Mouse (Mus musculus) liver, embryonic 14.5 days (tissue): ENCODE data around the gene Scd1. TPM values are rescaled to one million over a fixed set of nuclear protein-coding genes. Genes with fewer than 3 reads are reported as not detected.
A peak's percentile ranks its signal among the peaks of the same experiment; 100 is the strongest.

Source experiments
- ATAC-seq: fragments of 200-750 bp; cut with Nextera tagmentation; 2 replicates; pipeline ENCODE4 v1.8.0; 2017; ENCODE audit warnings: moderate number of reproducible peaks, mild to moderate bottlenecking, moderate library complexity; ENCODE audit not compliant: insufficient read depth
- DNase-seq, 3 experiments: peaks; one replicate each; pipeline ENCODE4 v3.0.0-alpha.2; 2012 to 2013; ENCODE audit warnings: low read depth in 3 of 3, low spot score in 3 of 3
- H3K27ac ChIP-seq: fragments of 300-500 bp; sonication (generic); 2 replicates; pipeline ENCODE4 v1.5.1; 2014; ENCODE audit warnings: moderate library complexity, mild to moderate bottlenecking, control low read depth, inconsistent platforms
- H3K27me3 ChIP-seq: fragments of 300-500 bp; sonication (generic); 2 replicates; pipeline ENCODE4 v1.6.1; 2014; ENCODE audit warnings: mild to moderate bottlenecking, low read length, moderate library complexity; ENCODE audit not compliant: control insufficient read depth, insufficient read depth
- H3K36me3 ChIP-seq: fragments of 300-500 bp; sonication (generic); replicated peaks from 2 replicates; pipeline ENCODE4 v1.6.1; 2014; ENCODE audit warnings: low read depth; ENCODE audit not compliant: control insufficient read depth, insufficient read depth
- H3K4me1 ChIP-seq, 2 experiments: fragments of 200-500 bp in 1 of 2; fragments of 300-500 bp in 1 of 2; sonication (generic) in 1 of 2; replicated peaks; 2 replicates each; pipeline ENCODE4 v1.6.1; 2012 to 2014; ENCODE audit warnings: antibody characterized with exemption in 1 of 2, inconsistent platforms in 1 of 2, low read length in 1 of 2; ENCODE audit not compliant: control insufficient read depth in 2 of 2, insufficient read depth in 2 of 2
- H3K4me2 ChIP-seq: fragments of 300-500 bp; sonication (generic); 2 replicates; pipeline ENCODE4 v1.6.1; 2014; ENCODE audit warnings: low read depth, mild to moderate bottlenecking, control low read depth, moderate library complexity
- H3K4me3 ChIP-seq, 2 experiments: fragments of 200-500 bp in 1 of 2; fragments of 300-500 bp in 1 of 2; sonication (generic) in 1 of 2; 2 replicates each; pipeline ENCODE4 v1.5.1; 2012 to 2014; ENCODE audit warnings: low read depth in 2 of 2, low read length in 2 of 2, mild to moderate bottlenecking in 2 of 2, control low read depth in 1 of 2, inconsistent platforms in 1 of 2, moderate library complexity in 1 of 2; ENCODE audit not compliant: insufficient read depth in 1 of 2
- H3K9ac ChIP-seq: fragments of 300-500 bp; sonication (generic); replicated peaks from 2 replicates; pipeline ENCODE4 v1.6.1; 2014; ENCODE audit warnings: mild to moderate bottlenecking, control low read depth, moderate library complexity
- H3K9me3 ChIP-seq: fragments of 300-500 bp; sonication (generic); 2 replicates; pipeline ENCODE4 v1.6.1; 2016; ENCODE audit warnings: low read length, mixed read lengths; ENCODE audit not compliant: control insufficient read depth
- CTCF ChIP-seq: IDR thresholded peaks from 2 replicates; pipeline ENCODE4 v1.5.1; 2016; ENCODE audit warnings: antibody characterized with exemption, low read depth, control low read depth
- EP300 ChIP-seq: IDR thresholded peaks from 2 replicates; pipeline ENCODE4 v1.6.1; 2016; ENCODE audit warnings: antibody characterized with exemption, low read depth
- WGBS: fragments of 180-500 bp; shearing (Covaris S2); extraction: QIAGEN DNeasy Blood & Tissue Kit; methylation state at CpG from one replicate; pipeline ENCODE4 v1.1.7; 2014; ENCODE audit not compliant: insufficient replicate concordance; 5-methylcytosine and 5-hydroxymethylcytosine counted together
- polyA plus RNA-seq, 2 experiments: library from polyadenylated mRNA; depleted of rRNA in 1 of 2; stranded (reverse) in 1 of 2; unstranded in 1 of 2; fragments of >200 nt; fragmentation: Nextera tagmentation in 1 of 2; extraction: Ambion mirVana in 1 of 2; gene quantifications; 2 replicates each; pipeline versions ENCODE4 v1.2.1 to v1.2.3; 2012 to 2014

Scd1 gene
- polyA plus RNA-seq (2012; rRNA removed), result 22.5 and 25.1 TPM in 2 replicates
- 11.1 and 11.9 TPM in 2 replicates for polyA plus RNA-seq (2014; fragmentation: Nextera tagmentation; extraction: Ambion mirVana)

GRCm38 (mm10) chr19:44407341-44408222 lies at the start of gene Scd1:
TSS of gene Scd1 (minus strand) at chr19:44407879.
- Histone ChIP-seq H3K4me3 (peak within 1 kb of the TSS; percentile 53 to 58), H3K9me3 (no peaks in the 10 kb centered on the region), H3K4me1 (peaks cover 5 to 8% of the 10 kb centered on the region in 2 experiments; a peak in 2 of 4 replicates), H3K36me3 (no peaks in the 10 kb centered on the region), H3K9ac (peak within 1 kb of the TSS; percentile 65), H3K27ac (no peak within 1 kb of the TSS; the same call in 1 of the 2 replicates), H3K27me3 (no peaks in the 10 kb centered on the region), H3K4me2 (peak within 1 kb of the TSS; percentile 99)
- ATAC-seq (peak; percentile 88), DNase-seq (peak; percentile 62 to 68 (median 64))
- TF ChIP-seq CTCF (no peak), EP300 (no peak)
- under 1% methylated on average over 35 of the region's 35 CpGs for WGBS

GRCm38 (mm10) chr19:44455356-44455755 lies 47.7 kb upstream of the Scd1 start:
- WGBS, result 75% methylated on average over 8 of the region's 8 CpGs
- TF ChIP-seq CTCF (no peak), EP300 (no peak)
- ATAC-seq (no peak), DNase-seq (no peak)
- Histone ChIP-seq H3K36me3 (no peaks in the 10 kb centered on the region), H3K4me3 (no peak overlapping the region), H3K4me1 (peaks cover 0 to 4% of the 10 kb centered on the region in 2 experiments; a peak in 1 of 4 replicates), H3K4me2 (no peak overlapping the region), H3K27ac (no peak overlapping the region), H3K9ac (no peak overlapping the region), H3K9me3 (no peaks in the 10 kb centered on the region), H3K27me3 (no peaks in the 10 kb centered on the region)

- WGBS, result 78% methylated on average over 6 of the region's 6 CpGs
- H3K4me1 ChIP-seq, result peaks cover 0 to 4% of the 10 kb centered on the region in 2 experiments; a peak in 1 of 4 replicates
- no peak for DNase-seq
- H3K4me3 ChIP-seq, result no peak overlapping the region
- no peak overlapping the region for H3K27ac ChIP-seq
- ATAC-seq, result no peak
- no peaks in the 10 kb centered on the region for H3K27me3 ChIP-seq
- no peak overlapping the region for H3K4me2 ChIP-seq
- TF ChIP-seq EP300, result no peak
- TF ChIP-seq CTCF, result no peak
- H3K9me3 ChIP-seq, result no peaks in the 10 kb centered on the region
- H3K9ac ChIP-seq, result no peak overlapping the region
- H3K36me3 ChIP-seq, result no peaks in the 10 kb centered on the region
Measured at GRCm38 (mm10) chr19:44454862-44455261, 47.2 kb upstream of the Scd1 start.

- no peak for ATAC-seq
- no peak overlapping the region for H3K27ac ChIP-seq
- no peaks in the 10 kb centered on the region for H3K36me3 ChIP-seq
- H3K4me1 ChIP-seq, result no peaks in the 10 kb centered on the region
- no peaks in the 10 kb centered on the region for H3K9me3 ChIP-seq
- TF ChIP-seq CTCF (no peak), EP300 (no peak)
- H3K27me3 ChIP-seq, result no peaks in the 10 kb centered on the region
- DNase-seq, result no peak
- 55% methylated on average over 4 of the region's 4 CpGs for WGBS
- H3K4me3 ChIP-seq, result no peak overlapping the region
- no peak overlapping the region for H3K4me2 ChIP-seq
- no peak overlapping the region for H3K9ac ChIP-seq
Measured at GRCm38 (mm10) chr19:44447927-44448326, 40.2 kb upstream of the Scd1 start.

GRCm38 (mm10) chr19:44445755-44446154 lies 38.1 kb upstream of the Scd1 start:
- H3K9me3 ChIP-seq, result no peaks in the 10 kb centered on the region
- no peak overlapping the region for H3K9ac ChIP-seq
- no peaks in the 10 kb centered on the region for H3K27me3 ChIP-seq
- H3K27ac ChIP-seq, result no peak overlapping the region
- DNase-seq (no peak), ATAC-seq (no peak)
- 69% methylated on average over 3 of the region's 3 CpGs for WGBS
- no peak overlapping the region for H3K4me2 ChIP-seq
- TF ChIP-seq EP300 (no peak), CTCF (no peak)
- H3K4me1 ChIP-seq, result no peaks in the 10 kb centered on the region
- H3K36me3 ChIP-seq, result no peaks in the 10 kb centered on the region
- no peak overlapping the region for H3K4me3 ChIP-seq
